Mouse (Mus musculus): ENCODE data around the gene Telo2. TPM values are rescaled to one million over a fixed set of nuclear protein-coding genes. Genes with fewer than 3 reads are reported as not detected.

The Telo2 gene
- polyA plus RNA-seq, 1 experiment from 2014 or later, result 41.9 TPM

DNA sequence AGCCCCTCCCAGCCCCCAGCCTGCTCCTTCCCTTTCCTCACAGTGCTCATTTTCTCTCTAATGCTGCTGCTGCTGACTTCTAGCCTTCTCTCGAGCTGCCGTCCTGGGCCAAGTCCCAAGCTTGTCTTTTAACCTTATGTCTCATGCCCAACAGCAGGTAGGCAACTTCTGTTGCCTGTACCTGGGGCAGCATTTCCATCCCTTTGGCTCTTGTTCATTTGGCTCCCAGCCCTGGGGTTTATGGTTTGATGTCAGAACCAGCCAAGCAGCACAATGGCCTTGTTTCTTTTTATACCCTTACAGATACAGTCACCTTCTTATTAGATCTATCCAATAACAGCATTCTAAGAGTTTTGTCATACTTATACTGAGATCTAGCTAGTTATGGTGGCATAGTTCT lies 19.5 kb downstream of the Telo2 start:
- H3K4me1 ChIP-seq (replicated peaks), result no peaks in the 10 kb centered on the region
- H3K36me3 ChIP-seq, result peaks cover 78% of the 10 kb centered on the region
- H3K4me3 ChIP-seq, result no peak overlapping the region
- no peak overlapping the region for H3K27ac ChIP-seq
- H3K9ac ChIP-seq, result no peak overlapping the region
- WGBS, result 94% methylated on average over 2 of the region's 2 CpGs
- no peak overlapping the region for H3K4me2 ChIP-seq
- no peaks in the 10 kb centered on the region for H3K9me3 ChIP-seq
- no peak for ATAC-seq (ENCODE audit: low FRiP score)
- no peaks in the 10 kb centered on the region for H3K27me3 ChIP-seq

- H3K9ac ChIP-seq, result no peak overlapping the region
- 97% methylated on average over 10 of the region's 10 CpGs for WGBS
- H3K4me2 ChIP-seq, result no peak overlapping the region
- no peaks in the 10 kb centered on the region for H3K9me3 ChIP-seq
- H3K36me3 ChIP-seq, result peaks cover 74% of the 10 kb centered on the region
- H3K27me3 ChIP-seq, result no peaks in the 10 kb centered on the region
- H3K4me1 ChIP-seq (replicated peaks), result no peaks in the 10 kb centered on the region
- no peak overlapping the region for H3K4me3 ChIP-seq
- no peak overlapping the region for H3K27ac ChIP-seq
- no peak for ATAC-seq (ENCODE audit: low FRiP score)
Measured at GRCm38 (mm10) chr17:25090450-25090849, 25.3 kb downstream of the Telo2 start.

DNA sequence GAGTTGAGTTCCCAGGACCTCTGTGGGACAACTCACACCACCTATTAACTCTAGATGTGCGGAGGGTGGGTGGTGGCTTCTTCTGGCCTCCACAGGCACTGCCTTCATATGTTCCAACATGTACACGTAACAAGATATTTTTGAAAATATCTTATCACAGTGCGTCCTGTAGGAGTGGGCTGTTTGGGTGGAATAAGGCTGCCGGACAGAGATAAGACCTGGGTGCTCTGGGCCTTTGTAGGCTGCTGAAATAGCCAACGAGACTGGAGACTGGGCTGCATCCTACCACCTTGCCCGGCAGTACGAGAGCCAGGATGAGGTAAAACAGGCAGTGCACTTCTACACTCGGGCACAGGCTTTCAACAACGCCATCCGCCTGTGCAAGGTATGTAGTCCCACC lies 26.6 kb downstream of the Telo2 start:
- H3K4me2 ChIP-seq, result no peak overlapping the region
- H3K36me3 ChIP-seq, result peaks cover 65% of the 10 kb centered on the region
- no peak overlapping the region for H3K4me3 ChIP-seq
- no peaks in the 10 kb centered on the region for H3K27me3 ChIP-seq
- H3K9ac ChIP-seq, result no peak overlapping the region
- H3K4me1 ChIP-seq (replicated peaks), result no peaks in the 10 kb centered on the region
- H3K9me3 ChIP-seq, result no peaks in the 10 kb centered on the region
- 91% methylated on average over 10 of the region's 10 CpGs for WGBS
- no peak overlapping the region for H3K27ac ChIP-seq
- no peak for ATAC-seq (ENCODE audit: low FRiP score)

DNA sequence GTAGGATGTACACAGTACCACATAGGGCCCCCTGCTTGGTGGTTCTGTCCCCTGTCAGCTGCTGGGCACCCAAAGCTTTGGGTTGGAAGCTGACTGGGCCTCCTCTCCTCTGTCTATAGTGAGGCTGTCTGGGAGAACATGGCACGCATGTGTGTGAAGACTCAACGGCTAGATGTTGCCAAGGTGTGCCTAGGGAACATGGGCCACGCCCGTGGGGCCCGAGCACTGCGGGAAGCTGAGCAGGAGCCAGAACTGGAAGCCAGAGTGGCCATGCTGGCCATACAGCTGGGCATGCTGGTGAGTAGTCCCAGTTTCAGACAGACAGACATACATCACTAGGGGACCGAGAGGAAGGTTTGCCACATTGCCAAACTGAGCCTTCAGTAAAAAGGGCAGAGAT lies 29.0 kb downstream of the Telo2 start:
- Histone ChIP-seq H3K9me3 (no peaks in the 10 kb centered on the region), H3K4me1 (replicated peaks) (no peaks in the 10 kb centered on the region), H3K9ac (no peak overlapping the region), H3K4me2 (no peak overlapping the region), H3K27ac (no peak overlapping the region), H3K36me3 (peaks cover 42% of the 10 kb centered on the region), H3K4me3 (no peak overlapping the region), H3K27me3 (no peaks in the 10 kb centered on the region)
- WGBS, result 95% methylated on average over 7 of the region's 7 CpGs
- ATAC-seq (ENCODE audit: low FRiP score), result no peak

GRCm38 (mm10) chr17:25084835-25085385 lies 30.9 kb downstream of the Telo2 start:
- peaks cover 39% of the 10 kb centered on the region for H3K36me3 ChIP-seq
- no peaks in the 10 kb centered on the region for H3K4me1 ChIP-seq (replicated peaks)
- no peak overlapping the region for H3K4me2 ChIP-seq
- H3K4me3 ChIP-seq, result no peak overlapping the region
- H3K27ac ChIP-seq, result no peak overlapping the region
- no peak overlapping the region for H3K9ac ChIP-seq
- H3K9me3 ChIP-seq, result no peaks in the 10 kb centered on the region
- 88% methylated on average over 13 of the region's 13 CpGs for WGBS
- ATAC-seq (ENCODE audit: low FRiP score), result no peak
- no peaks in the 10 kb centered on the region for H3K27me3 ChIP-seq

DNA sequence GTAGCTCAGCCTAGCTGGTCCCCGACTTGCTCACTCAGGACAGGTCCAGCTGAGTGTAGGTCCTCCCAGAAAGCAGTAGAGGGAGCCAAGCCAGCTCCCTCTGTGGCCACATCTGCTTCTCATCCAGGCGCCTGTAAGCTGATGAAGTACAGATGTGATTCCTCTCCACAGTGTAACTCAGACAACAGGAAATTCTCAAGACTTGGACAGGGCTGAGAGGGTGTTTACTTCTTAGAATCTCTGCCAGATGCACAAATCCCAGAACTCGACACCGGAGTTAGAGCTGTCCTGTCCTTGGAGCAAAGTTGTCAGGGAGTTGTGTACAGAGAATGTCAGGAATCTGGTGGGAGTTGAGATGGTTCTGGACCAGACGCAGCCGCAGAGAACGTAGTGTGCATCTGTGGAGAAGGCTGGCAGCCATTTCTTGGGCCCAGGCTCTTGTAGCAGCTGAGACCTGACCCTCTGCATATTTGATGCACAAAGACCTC lies 32.3 kb downstream of the Telo2 start, which contains the start of gene Tmem204:
Tmem204 (minus strand) TSS at position 148 of the 488 bp plus-strand sequence.
- ATAC-seq (ENCODE audit: low FRiP score), result no peak
- H3K27ac ChIP-seq, result peak within 1 kb of the TSS; percentile 40; the same call in 1 of the 2 replicates
- no peaks in the 10 kb centered on the region for H3K9me3 ChIP-seq
- H3K36me3 ChIP-seq, result peaks cover 30% of the 10 kb centered on the region
- no peaks in the 10 kb centered on the region for H3K27me3 ChIP-seq
- no peak within 1 kb of the TSS for H3K4me2 ChIP-seq
- peaks cover 7% of the 10 kb centered on the region for H3K4me1 ChIP-seq (replicated peaks)
- no peak within 1 kb of the TSS for H3K9ac ChIP-seq
- H3K4me3 ChIP-seq, result no peak within 1 kb of the TSS
- WGBS, result 63% methylated on average over 7 of the region's 7 CpGs

- Histone ChIP-seq H3K4me2 (no peak overlapping the region), H3K9me3 (no peaks in the 10 kb centered on the region), H3K4me3 (no peak overlapping the region), H3K27me3 (no peaks in the 10 kb centered on the region), H3K27ac (no peak overlapping the region), H3K9ac (no peak overlapping the region), H3K4me1 (replicated peaks) (peaks cover 13% of the 10 kb centered on the region), H3K36me3 (peaks cover 24% of the 10 kb centered on the region)
- ATAC-seq (ENCODE audit: low FRiP score), result no peak
- WGBS, result 76% methylated on average over 3 of the region's 3 CpGs
Measured at GRCm38 (mm10) chr17:25082887-25083286, 32.9 kb downstream of the Telo2 start.

- peaks cover 19% of the 10 kb centered on the region for H3K4me1 ChIP-seq (replicated peaks)
- 82% methylated on average over 14 of the region's 14 CpGs for WGBS
- no peak overlapping the region for H3K4me3 ChIP-seq
- H3K36me3 ChIP-seq, result peaks cover 18% of the 10 kb centered on the region
- H3K9ac ChIP-seq, result 0 out of 2 replicates have a peak overlapping the region, but pooled peaks have one; percentile 35
- ATAC-seq (ENCODE audit: low FRiP score), result no peak
- H3K4me2 ChIP-seq, result no peak overlapping the region
- no peaks in the 10 kb centered on the region for H3K27me3 ChIP-seq
- no peaks in the 10 kb centered on the region for H3K9me3 ChIP-seq
- peak overlapping the region; percentile 44; the same call in 1 of the 2 replicates for H3K27ac ChIP-seq
Measured at GRCm38 (mm10) chr17:25082081-25082847, 33.5 kb downstream of the Telo2 start.

DNA sequence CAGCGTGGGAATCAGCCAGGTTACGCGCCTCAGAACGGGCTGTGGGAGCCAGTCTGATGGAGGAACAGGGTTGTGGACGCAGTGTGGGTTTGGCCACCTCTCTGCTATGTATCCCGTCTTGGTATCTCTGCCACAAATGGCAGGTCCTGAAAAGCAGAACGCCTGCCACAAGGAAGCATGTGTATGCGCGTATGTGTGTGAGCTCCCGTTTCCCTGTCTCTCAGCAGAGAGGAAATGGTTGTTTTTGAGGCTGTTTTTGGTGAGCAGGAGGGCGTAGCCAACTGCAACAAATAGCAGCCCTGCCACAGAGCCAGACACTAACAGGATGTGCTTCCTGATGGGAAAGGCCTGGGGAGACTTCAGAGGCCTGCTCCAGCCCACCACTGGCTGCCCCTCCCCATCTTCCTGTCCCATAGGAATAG lies 34.8 kb downstream of the Telo2 start:
- H3K4me2 ChIP-seq, result 0 out of 2 replicates have a peak overlapping the region, but pooled peaks have one; percentile 1
- H3K9me3 ChIP-seq, result no peaks in the 10 kb centered on the region
- H3K4me1 ChIP-seq (replicated peaks), result peaks cover 25% of the 10 kb centered on the region
- ATAC-seq (ENCODE audit: low FRiP score), result no peak
- H3K9ac ChIP-seq, result peak overlapping the region; percentile 56
- H3K36me3 ChIP-seq, result peaks cover 16% of the 10 kb centered on the region
- peak overlapping the region; percentile 24 for H3K4me3 ChIP-seq
- H3K27me3 ChIP-seq, result no peaks in the 10 kb centered on the region
- peak overlapping the region; percentile 55 for H3K27ac ChIP-seq
- WGBS, result 82% methylated on average over 11 of the region's 11 CpGs

- peak overlapping the region; percentile 43; the same call in 1 of the 2 replicates for H3K9ac ChIP-seq
Measured at GRCm38 (mm10) chr17:25080210-25080609, 35.6 kb downstream of the Telo2 start.

GRCm38 (mm10) chr17:25077771-25078372 lies 37.9 kb downstream of the Telo2 start:
- Histone ChIP-seq H3K4me2 (peak overlapping the region; percentile 25; the same call in 1 of the 2 replicates), H3K9ac (peak overlapping the region; percentile 46; the same call in 1 of the 2 replicates), H3K27me3 (no peaks in the 10 kb centered on the region), H3K27ac (peak overlapping the region; percentile 71), H3K36me3 (peaks cover 16% of the 10 kb centered on the region), H3K9me3 (no peaks in the 10 kb centered on the region), H3K4me3 (peak overlapping the region; percentile 7; the same call in 1 of the 2 replicates), H3K4me1 (replicated peaks) (peaks cover 25% of the 10 kb centered on the region)
- peak; percentile 75 for ATAC-seq (ENCODE audit: low FRiP score)
- 60% methylated on average over 13 of the region's 13 CpGs for WGBS

More at GRCm38 (mm10) chr17:25080210-25080609, 35.6 kb downstream of the Telo2 start:
- Histone ChIP-seq H3K9me3 (no peaks in the 10 kb centered on the region), H3K4me3 (peak overlapping the region; percentile 24), H3K27ac (peak overlapping the region; percentile 55), H3K4me1 (replicated peaks) (peaks cover 25% of the 10 kb centered on the region), H3K4me2 (0 out of 2 replicates have a peak overlapping the region, but pooled peaks have one; percentile 1), H3K27me3 (no peaks in the 10 kb centered on the region), H3K36me3 (peaks cover 16% of the 10 kb centered on the region)
- 87% methylated on average over 13 of the region's 13 CpGs for whole genome bisulfite sequencing
- no peak for ATAC-seq (ENCODE audit: low FRiP score)

GRCm38 (mm10) chr17:25076906-25077305 lies 38.9 kb downstream of the Telo2 start:
- Histone ChIP-seq H3K4me1 (replicated peaks) (peaks cover 25% of the 10 kb centered on the region), H3K36me3 (peaks cover 18% of the 10 kb centered on the region), H3K4me3 (no peak overlapping the region), H3K9me3 (no peaks in the 10 kb centered on the region), H3K27me3 (no peaks in the 10 kb centered on the region), H3K9ac (no peak overlapping the region), H3K27ac (peak overlapping the region; percentile 71), H3K4me2 (no peak overlapping the region)
- no peak for ATAC-seq (ENCODE audit: low FRiP score)
- 79% methylated on average over 4 of the region's 4 CpGs for WGBS
